Mouse (Mus musculus): ENCODE measurements at regions not wholly inside any gene's neighbourhood (a gene's known extent, or its start where the extent isn't known, plus 50 kb on each side); places are given as distances from the start of the nearest gene placed in this dataset.

DNA sequence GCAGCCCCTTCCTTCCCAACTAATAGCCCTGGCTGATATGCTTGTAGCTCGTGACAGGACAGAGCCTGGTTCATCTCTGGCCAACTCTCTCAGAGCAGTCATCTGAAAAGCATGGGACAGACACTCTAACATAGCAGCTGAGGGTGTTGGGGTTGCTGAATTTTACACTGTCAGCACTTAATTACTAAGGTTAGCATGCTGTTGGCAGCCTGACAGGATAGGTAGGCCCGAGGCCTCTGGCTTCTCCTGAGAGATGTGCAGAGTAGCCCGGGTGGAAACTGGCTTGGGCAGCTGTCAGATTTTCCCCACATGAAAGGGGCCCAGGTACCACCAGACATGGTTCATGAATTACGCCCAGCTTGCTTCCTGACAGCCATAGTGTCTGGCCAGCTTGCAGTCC, 106.6 kb downstream of the Gadd45g start:
- TF ChIP-seq CTCF (IDR thresholded peaks at IDR 0.05; ENCODE audit: control insufficient read depth, insufficient read depth, insufficient replicate concordance, low read depth, low read length) (no peak), POLR2A (IDR thresholded peaks at IDR 0.05; ENCODE audit: control insufficient read depth, low read depth, low read length) (no peak)
